Mouse (Mus musculus) MN1 (cell line): Measurements from ENCODE around the gene Cst11.
"Not testable (repeated sequence)": the region's sequence is repeated elsewhere in the genome, so short reads cannot be mapped to it uniquely, and the experiment has no call there.

Experiments
- DNase-seq: peaks from one replicate; pipeline ENCODE4 v3.0.0-alpha.2; 2016; ENCODE audit warnings: low spot score

Gene Cst11

GRCm38 (mm10) chr2:148771397-148771796, at the start of gene Cst11:
Cst11 (minus strand) TSS chr2:148771497.
- DNase-seq: not testable (repeated sequence)

DNA sequence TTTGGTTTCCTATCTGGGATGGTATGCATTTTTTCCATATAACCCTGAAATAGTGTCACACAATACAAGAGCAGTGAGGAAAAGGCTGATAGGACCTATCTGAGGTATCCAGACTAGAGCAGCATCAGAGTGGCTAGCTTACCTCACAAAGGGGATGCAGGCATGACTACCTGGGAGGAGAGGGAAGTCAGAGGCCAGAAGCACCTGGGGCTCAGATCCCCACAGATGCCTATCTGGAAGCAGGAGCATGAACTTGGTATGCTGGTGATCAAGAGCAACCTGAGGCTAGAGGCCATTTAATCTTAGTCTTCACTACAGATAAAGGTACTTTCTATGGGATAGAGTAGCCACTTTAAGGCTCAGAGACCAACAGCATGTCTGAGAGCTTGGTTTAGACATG, 48.6 kb upstream of the Cst11 start, which contains the start of gene Cst13:
TSS of gene Cst13 (plus strand) at position 173 of the 400 bp plus-strand sequence.
- no peak for DNase-seq

- no peak for DNase-seq
Measured at GRCm38 (mm10) chr2:148806696-148807095, 35.4 kb upstream of the Cst11 start.

GRCm38 (mm10) chr2:148801491-148801921, 30.2 kb upstream of the Cst11 start:
- no peak for DNase-seq

GRCm38 (mm10) chr2:148798485-148798884, 27.2 kb upstream of the Cst11 start, which contains the start of gene Cst8:
Cst8 (plus strand) TSS chr2:148798785.
- DNase-seq: no peak

DNA sequence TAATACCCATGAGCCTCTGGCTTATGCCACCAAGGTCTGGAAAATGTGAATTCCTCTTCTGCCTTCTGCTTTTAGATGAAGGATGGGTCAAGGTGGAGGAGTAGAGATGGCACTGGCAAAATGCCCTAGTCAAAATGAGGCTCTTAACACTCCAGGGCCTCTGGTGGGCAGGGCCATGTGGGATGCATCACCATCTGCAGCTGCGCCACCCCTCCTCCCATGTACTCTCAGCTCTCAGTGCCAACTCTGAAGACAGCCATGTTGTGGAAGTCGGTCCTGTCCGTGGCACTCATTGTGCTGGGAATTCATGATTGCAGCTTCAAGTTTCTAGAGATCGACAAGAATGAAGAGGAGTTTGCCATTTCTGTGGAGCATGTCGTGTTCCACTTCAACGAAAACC, 17.8 kb upstream of the Cst11 start, which contains the start of gene Cst12:
TSS of gene Cst12 (plus strand) at position 220 of the 400 bp plus-strand sequence.
- DNase-seq: no peak

- DNase-seq: no peak
Measured at GRCm38 (mm10) chr2:148781709-148782108, 10.4 kb upstream of the Cst11 start, which contains the start of gene 8030411F24Rik. 8030411F24Rik (plus strand) TSS chr2:148782009.

GRCm38 (mm10) chr2:148763648-148764388, 7.5 kb downstream of the Cst11 start:
- no peak for DNase-seq

GRCm38 (mm10) chr2:148754310-148754846, 16.9 kb downstream of the Cst11 start:
- DNase-seq: no peak

GRCm38 (mm10) chr2:148751893-148752813, 19.1 kb downstream of the Cst11 start:
- peak; percentile 88 for DNase-seq

GRCm38 (mm10) chr2:148750058-148750457, 21.2 kb downstream of the Cst11 start, which contains the start of gene Cstl1:
Cstl1 (plus strand) TSS chr2:148750358.
- no peak for DNase-seq

GRCm38 (mm10) chr2:148743846-148744407, 27.4 kb downstream of the Cst11 start:
- DNase-seq: no peak

GRCm38 (mm10) chr2:148743001-148743400, 28.3 kb downstream of the Cst11 start:
- peak; percentile 62 for DNase-seq

- DNase-seq: peak; percentile 96
Measured at GRCm38 (mm10) chr2:148732327-148733000, 38.8 kb downstream of the Cst11 start, which contains the start of gene Napb. Napb (minus strand) TSS chr2:148732467.

GRCm38 (mm10) chr2:148731614-148732326, 39.5 kb downstream of the Cst11 start:
- DNase-seq: peak; percentile 57

DNA sequence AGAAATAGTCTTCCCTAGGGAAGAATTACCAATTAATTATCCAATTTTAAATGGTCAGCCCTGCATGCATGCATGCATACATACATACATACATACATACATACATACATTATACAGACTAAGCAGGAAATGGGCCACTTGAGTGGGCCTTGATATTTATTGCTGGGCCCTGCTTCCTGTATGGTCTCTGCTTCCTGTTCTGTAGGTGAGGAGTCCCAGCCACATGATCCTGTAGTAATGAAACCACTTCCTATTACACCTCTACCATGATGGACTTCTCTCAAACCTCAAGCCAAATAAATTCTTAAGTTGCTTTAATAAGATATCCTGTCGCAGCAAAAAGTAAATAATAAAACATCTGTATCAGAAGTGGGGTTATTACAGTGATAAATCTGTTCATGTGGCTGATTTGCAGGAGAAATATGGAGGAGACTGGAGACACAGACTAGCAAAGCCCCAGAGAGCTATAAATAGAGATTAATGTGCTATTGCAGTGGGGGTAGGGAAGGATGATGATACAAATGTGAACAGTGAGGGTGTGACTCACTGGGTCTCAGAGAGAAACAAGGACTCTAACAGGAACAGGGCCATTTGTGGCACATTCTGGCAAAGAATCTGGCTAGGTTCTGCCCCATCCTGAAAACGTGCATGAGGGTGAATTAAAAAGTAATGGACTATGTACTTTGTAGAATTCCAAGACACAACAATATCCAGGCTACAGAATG, 51.9 kb downstream of the Cst11 start:
- no peak for DNase-seq
